Mouse (Mus musculus) limb, embryonic 14.5 days (tissue): Measurements from ENCODE around the gene Glp2r. TPM values are rescaled to one million over a fixed set of nuclear protein-coding genes. Genes with fewer than 3 reads are reported as not detected.
A peak's percentile ranks its signal among the peaks of the same experiment; 100 is the strongest.

ENCODE experiments used
- ATAC-seq: fragments of 200-750 bp; cut with Nextera tagmentation; 2 replicates; pipeline ENCODE4 v1.8.0; 2017; ENCODE audit warnings: low read depth, moderate number of reproducible peaks, moderate TSS enrichment; ENCODE audit not compliant: low FRiP score
- DNase-seq: peaks from one replicate; pipeline ENCODE4 v3.0.0-alpha.2; 2015; ENCODE audit warnings: low spot score
- H3K27ac ChIP-seq: fragments of 300-500 bp; sonication (generic); replicated peaks from 2 replicates; pipeline ENCODE4 v1.5.1; 2014; ENCODE audit warnings: low read depth, mild to moderate bottlenecking, low read length, moderate library complexity, mixed read lengths
- H3K27me3 ChIP-seq: fragments of 300-500 bp; sonication (generic); 2 replicates; pipeline ENCODE4 v1.6.1; 2014; ENCODE audit warnings: low read length, mixed read lengths; ENCODE audit not compliant: control insufficient read depth, insufficient read depth
- H3K36me3 ChIP-seq: fragments of 300-500 bp; sonication (generic); 2 replicates; pipeline ENCODE4 v1.6.1; 2014; ENCODE audit warnings: mild to moderate bottlenecking, low read length, moderate library complexity, mixed read lengths; ENCODE audit not compliant: control insufficient read depth, insufficient read depth
- H3K4me1 ChIP-seq: fragments of 300-500 bp; sonication (generic); 2 replicates; pipeline ENCODE4 v1.6.1; 2014; ENCODE audit warnings: antibody characterized with exemption, low read length, mixed read lengths; ENCODE audit not compliant: control insufficient read depth, insufficient read depth
- H3K4me2 ChIP-seq: fragments of 300-500 bp; sonication (generic); replicated peaks from 2 replicates; pipeline ENCODE4 v1.6.1; 2014; ENCODE audit warnings: low read depth, mild to moderate bottlenecking, low read length, moderate library complexity; ENCODE audit not compliant: severe bottlenecking
- H3K4me3 ChIP-seq: fragments of 300-500 bp; sonication (generic); replicated peaks from 2 replicates; pipeline ENCODE4 v1.5.1; 2014; ENCODE audit warnings: low read length
- H3K9ac ChIP-seq: fragments of 300-500 bp; sonication (generic); 2 replicates; pipeline ENCODE4 v1.6.1; 2014; ENCODE audit warnings: mild to moderate bottlenecking, low read depth, low read length, moderate library complexity; ENCODE audit not compliant: severe bottlenecking
- H3K9me3 ChIP-seq: fragments of 300-500 bp; sonication (generic); 2 replicates; pipeline ENCODE4 v1.6.1; 2016; ENCODE audit warnings: low read length; ENCODE audit not compliant: control insufficient read depth
- POLR2A ChIP-seq: fragments of 200-500 bp; IDR thresholded peaks from 2 replicates; pipeline ENCODE4 v1.8.0; 2012; ENCODE audit warnings: inconsistent platforms, mild to moderate bottlenecking, moderate library complexity, borderline replicate concordance; ENCODE audit not compliant: insufficient read depth, insufficient read length; ENCODE audit errors: extremely low read depth
- WGBS: fragments of 180-500 bp; shearing (Covaris S2); extraction: QIAGEN DNeasy Blood & Tissue Kit; methylation state at CpG from one replicate; pipeline ENCODE4 v1.1.7; 2014; 5-methylcytosine and 5-hydroxymethylcytosine counted together
- polyA plus RNA-seq, 2 experiments: library from polyadenylated mRNA; depleted of rRNA in 1 of 2; stranded (reverse) in 1 of 2; unstranded in 1 of 2; fragments of >200 nt; fragmentation: Nextera tagmentation in 1 of 2; extraction: Ambion mirVana in 1 of 2; gene quantifications; 2 replicates each; pipeline versions ENCODE4 v1.2.1 to v1.2.3; 2012 to 2014

Glp2r gene
- polyA plus RNA-seq, 2 experiments, result 0.03 TPM; not detected in 1

DNA sequence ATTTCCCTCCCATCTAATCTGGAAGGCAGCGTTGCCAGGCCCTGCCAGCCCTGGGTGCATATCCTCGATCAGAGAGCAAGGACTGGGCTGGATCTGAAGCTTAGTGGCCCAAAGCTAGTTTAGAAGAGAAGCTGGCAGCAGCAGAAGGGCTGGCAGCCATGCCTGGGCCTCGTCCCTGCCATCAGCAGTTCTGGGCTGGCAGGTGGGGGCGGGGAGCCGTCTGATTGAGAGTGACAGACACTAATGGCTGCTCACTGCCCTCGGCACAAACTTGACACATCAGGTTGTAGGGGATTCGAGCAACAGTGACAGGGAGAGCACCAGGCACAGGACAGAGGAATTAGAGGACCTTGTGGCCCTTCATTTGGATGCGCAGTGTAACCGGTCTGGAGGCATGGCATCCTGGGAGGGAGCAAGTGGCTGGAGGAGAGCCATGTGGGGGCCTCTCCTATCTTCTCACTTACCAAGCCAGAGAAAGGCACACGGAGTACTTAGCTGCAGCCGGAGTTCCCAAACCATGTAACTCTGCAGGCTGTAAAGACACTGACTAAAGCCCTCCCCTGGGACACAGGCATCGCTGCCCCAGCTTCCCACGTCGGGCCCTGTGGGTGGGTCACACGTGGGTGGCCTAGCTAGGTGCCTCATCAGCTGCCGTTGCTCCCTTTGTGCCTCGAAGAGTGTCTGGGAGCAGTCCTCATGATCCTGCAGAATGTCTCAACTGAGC lies 115.6 kb downstream of the Glp2r start:
- Histone ChIP-seq H3K4me2 (no peak overlapping the region), H3K4me1 (peaks cover 3% of the 10 kb centered on the region), H3K9ac (no peak overlapping the region), H3K27ac (no peak overlapping the region), H3K9me3 (no peaks in the 10 kb centered on the region), H3K36me3 (no peaks in the 10 kb centered on the region), H3K4me3 (no peak overlapping the region), H3K27me3 (no peaks in the 10 kb centered on the region)
- ATAC-seq (no peak), DNase-seq (no peak)
- TF ChIP-seq POLR2A, result no peak
- 68% methylated on average over 17 of the region's 17 CpGs for WGBS

GRCm38 (mm10) chr11:67654514-67654913 lies 116.4 kb downstream of the Glp2r start:
- 86% methylated on average over 4 of the region's 4 CpGs for whole genome bisulfite sequencing
- DNase-seq (no peak), ATAC-seq (no peak)
- Histone ChIP-seq H3K4me3 (no peak overlapping the region), H3K4me2 (no peak overlapping the region), H3K9ac (no peak overlapping the region), H3K9me3 (no peaks in the 10 kb centered on the region), H3K36me3 (no peaks in the 10 kb centered on the region), H3K27me3 (no peaks in the 10 kb centered on the region), H3K4me1 (peaks cover 3% of the 10 kb centered on the region), H3K27ac (no peak overlapping the region)
- no peak for TF ChIP-seq POLR2A

DNA sequence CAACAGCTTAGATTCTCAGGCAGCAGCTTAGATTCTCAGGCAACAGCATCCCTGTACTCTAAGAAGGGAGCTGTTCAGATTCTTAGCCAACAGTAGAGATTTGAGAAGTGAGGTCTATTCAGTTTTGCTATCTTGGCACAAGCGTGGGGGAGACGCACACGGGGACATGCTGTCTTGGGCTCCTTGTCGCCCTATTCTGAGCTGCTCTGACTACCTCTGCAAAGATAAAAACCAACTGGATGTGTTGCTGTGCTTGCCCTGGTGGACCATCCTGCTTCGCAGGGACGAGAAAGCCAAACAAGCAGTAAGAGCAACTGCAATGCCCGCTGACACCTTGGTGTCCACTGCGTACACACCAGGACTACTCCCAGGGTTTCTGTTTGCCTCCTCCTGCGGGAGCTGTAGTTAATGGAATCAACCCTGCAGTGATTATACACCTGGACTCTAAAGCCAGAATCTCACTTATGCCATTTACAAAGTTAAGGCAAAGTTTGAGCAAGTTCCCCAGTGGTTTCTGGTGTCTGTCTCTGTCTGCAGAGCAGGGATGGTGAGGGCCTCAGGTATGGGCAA lies 117.3 kb downstream of the Glp2r start:
- Histone ChIP-seq H3K4me1 (peaks cover 3% of the 10 kb centered on the region), H3K9ac (no peak overlapping the region), H3K27me3 (no peaks in the 10 kb centered on the region), H3K36me3 (no peaks in the 10 kb centered on the region), H3K4me2 (no peak overlapping the region), H3K27ac (no peak overlapping the region), H3K9me3 (no peaks in the 10 kb centered on the region), H3K4me3 (no peak overlapping the region)
- no peak for ATAC-seq
- TF ChIP-seq POLR2A, result no peak
- WGBS, result 92% methylated on average over 9 of the region's 9 CpGs
- no peak for DNase-seq

GRCm38 (mm10) chr11:67652893-67653255 lies 118.1 kb downstream of the Glp2r start:
- WGBS, result 59% methylated on average over 5 of the region's 6 CpGs
- H3K9ac ChIP-seq, result no peak overlapping the region
- TF ChIP-seq POLR2A, result no peak
- peaks cover 3% of the 10 kb centered on the region for H3K4me1 ChIP-seq
- ATAC-seq, result no peak
- no peaks in the 10 kb centered on the region for H3K9me3 ChIP-seq
- no peak for DNase-seq
- H3K27ac ChIP-seq, result no peak overlapping the region
- no peak overlapping the region for H3K4me3 ChIP-seq
- H3K4me2 ChIP-seq, result peak overlapping the region; percentile 5; the same call in 1 of the 2 replicates
- H3K27me3 ChIP-seq, result no peaks in the 10 kb centered on the region
- no peaks in the 10 kb centered on the region for H3K36me3 ChIP-seq

- DNase-seq (no peak), ATAC-seq (no peak)
- Histone ChIP-seq H3K9ac (no peak overlapping the region), H3K4me1 (peaks cover 3% of the 10 kb centered on the region), H3K27ac (no peak overlapping the region), H3K36me3 (no peaks in the 10 kb centered on the region), H3K4me3 (no peak overlapping the region), H3K9me3 (no peaks in the 10 kb centered on the region), H3K27me3 (no peaks in the 10 kb centered on the region), H3K4me2 (peak overlapping the region; percentile 5; the same call in 1 of the 2 replicates)
- WGBS, result 15% methylated on average over 13 of the region's 14 CpGs
- TF ChIP-seq POLR2A, result no peak
These were observed 118.6 kb downstream of the Glp2r start for GRCm38 (mm10) chr11:67652194-67652892.
